Mouse (Mus musculus): ENCODE results near the gene Utp14b. TPM values are rescaled to one million over a fixed set of nuclear protein-coding genes. Genes with fewer than 3 reads are reported as not detected.

The Utp14b gene
- polyA plus RNA-seq, 1 experiment from 2014 or later: 5.4 TPM

DNA sequence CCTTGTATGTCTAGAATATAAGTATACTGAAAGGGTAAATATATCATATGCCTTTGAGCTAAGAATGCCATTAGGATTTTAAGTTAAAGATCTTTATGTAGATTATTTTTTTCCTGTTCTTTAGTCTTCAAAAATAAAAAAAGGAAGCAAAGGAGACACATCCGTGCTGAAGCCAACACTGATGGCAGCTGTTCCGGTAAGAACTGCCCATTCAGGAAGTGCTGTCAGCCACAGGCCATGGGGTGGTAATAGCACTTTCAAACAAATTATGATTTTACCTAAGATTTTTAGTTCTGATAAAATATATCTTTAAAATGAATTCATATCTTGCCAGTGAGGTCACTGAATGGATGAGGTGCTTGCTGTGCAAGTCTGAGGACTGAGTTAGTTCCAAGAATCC, 38.5 kb downstream of the Utp14b start:
- peaks cover 12% of the 10 kb centered on the region for H3K36me3 ChIP-seq (ENCODE audit: control insufficient read depth, insufficient read depth, low read length)
- DNase-seq (ENCODE audit: low spot score) (no peak), ATAC-seq (ENCODE audit: insufficient number of reproducible peaks, low FRiP score, low TSS enrichment, low read depth) (no peak)
- H3K27me3 ChIP-seq (ENCODE audit: control insufficient read depth, insufficient read depth, low read length): no peaks in the 10 kb centered on the region
- no peak overlapping the region for H3K4me2 ChIP-seq (ENCODE audit: low read depth, severe bottlenecking)
- H3K4me3 ChIP-seq (ENCODE audit: low read depth, low read length): no peak overlapping the region
- H3K9me3 ChIP-seq (ENCODE audit: control insufficient read depth, low read length): no peaks in the 10 kb centered on the region
- H3K4me1 ChIP-seq (ENCODE audit: control insufficient read depth, insufficient read depth, low read length): no peaks in the 10 kb centered on the region
- H3K9ac ChIP-seq (ENCODE audit: low read length): no peak overlapping the region
- 92% methylated on average over 2 of the region's 2 CpGs for WGBS
- H3K27ac ChIP-seq (replicated peaks; ENCODE audit: low read depth, low read length): no peak overlapping the region

DNA sequence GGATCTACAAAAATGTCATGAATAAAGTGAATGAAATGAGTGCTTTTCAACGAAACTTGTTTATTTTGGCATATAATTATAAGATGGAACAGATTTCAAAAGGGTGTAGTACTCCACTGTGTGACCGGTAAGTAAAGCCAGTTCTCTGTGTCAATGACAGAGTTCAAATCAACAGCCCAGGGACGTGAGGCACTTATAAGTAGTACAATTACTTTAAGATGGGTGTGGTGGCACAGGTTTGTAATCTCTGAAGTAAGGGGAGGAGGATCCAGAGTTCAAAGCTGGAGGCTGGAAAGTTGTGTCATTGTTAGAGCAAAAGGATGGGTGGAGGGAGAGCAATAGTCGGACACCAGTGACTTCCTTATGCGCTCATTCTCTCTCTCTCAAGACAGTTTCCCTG, 39.1 kb downstream of the Utp14b start:
- WGBS: 94% methylated on average over 5 of the region's 5 CpGs
- peaks cover 14% of the 10 kb centered on the region for H3K36me3 ChIP-seq (ENCODE audit: control insufficient read depth, insufficient read depth, low read length)
- ATAC-seq (ENCODE audit: insufficient number of reproducible peaks, low FRiP score, low TSS enrichment, low read depth) (no peak), DNase-seq (ENCODE audit: low spot score) (no peak)
- H3K9ac ChIP-seq (ENCODE audit: low read length): no peak overlapping the region
- H3K4me3 ChIP-seq (ENCODE audit: low read depth, low read length): no peak overlapping the region
- no peaks in the 10 kb centered on the region for H3K9me3 ChIP-seq (ENCODE audit: control insufficient read depth, low read length)
- H3K27me3 ChIP-seq (ENCODE audit: control insufficient read depth, insufficient read depth, low read length): no peaks in the 10 kb centered on the region
- H3K4me1 ChIP-seq (ENCODE audit: control insufficient read depth, insufficient read depth, low read length): no peaks in the 10 kb centered on the region
- H3K4me2 ChIP-seq (ENCODE audit: low read depth, severe bottlenecking): no peak overlapping the region
- no peak overlapping the region for H3K27ac ChIP-seq (replicated peaks; ENCODE audit: low read depth, low read length)

DNA sequence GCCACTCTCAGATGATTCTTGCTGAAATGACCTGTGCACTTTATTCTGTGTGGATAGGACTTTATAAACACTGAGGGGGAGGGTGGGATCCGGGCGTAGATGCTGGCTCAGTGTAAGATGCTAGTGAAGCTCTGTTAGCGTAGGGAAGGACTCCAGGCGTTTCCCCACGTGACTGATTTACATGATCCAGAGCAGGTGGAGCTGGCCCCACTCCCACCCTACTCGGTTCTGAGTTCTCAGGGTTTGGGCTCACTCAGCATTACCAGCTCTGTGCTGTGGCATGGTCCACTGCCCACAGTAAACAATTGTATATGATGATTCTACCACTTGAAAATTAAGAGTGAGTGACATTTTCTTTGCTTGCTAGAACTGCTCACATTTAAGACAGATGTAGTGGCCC, 40.3 kb downstream of the Utp14b start:
- DNase-seq (ENCODE audit: low spot score): no peak
- no peak overlapping the region for H3K4me3 ChIP-seq (ENCODE audit: low read depth, low read length)
- no peaks in the 10 kb centered on the region for H3K9me3 ChIP-seq (ENCODE audit: control insufficient read depth, low read length)
- H3K36me3 ChIP-seq (ENCODE audit: control insufficient read depth, insufficient read depth, low read length): peaks cover 14% of the 10 kb centered on the region
- H3K9ac ChIP-seq (ENCODE audit: low read length): no peak overlapping the region
- no peak for ATAC-seq (ENCODE audit: insufficient number of reproducible peaks, low FRiP score, low TSS enrichment, low read depth)
- H3K27me3 ChIP-seq (ENCODE audit: control insufficient read depth, insufficient read depth, low read length): no peaks in the 10 kb centered on the region
- H3K4me1 ChIP-seq (ENCODE audit: control insufficient read depth, insufficient read depth, low read length): no peaks in the 10 kb centered on the region
- H3K4me2 ChIP-seq (ENCODE audit: low read depth, severe bottlenecking): no peak overlapping the region
- 81% methylated on average over 6 of the region's 6 CpGs for WGBS
- no peak overlapping the region for H3K27ac ChIP-seq (replicated peaks; ENCODE audit: low read depth, low read length)

DNA sequence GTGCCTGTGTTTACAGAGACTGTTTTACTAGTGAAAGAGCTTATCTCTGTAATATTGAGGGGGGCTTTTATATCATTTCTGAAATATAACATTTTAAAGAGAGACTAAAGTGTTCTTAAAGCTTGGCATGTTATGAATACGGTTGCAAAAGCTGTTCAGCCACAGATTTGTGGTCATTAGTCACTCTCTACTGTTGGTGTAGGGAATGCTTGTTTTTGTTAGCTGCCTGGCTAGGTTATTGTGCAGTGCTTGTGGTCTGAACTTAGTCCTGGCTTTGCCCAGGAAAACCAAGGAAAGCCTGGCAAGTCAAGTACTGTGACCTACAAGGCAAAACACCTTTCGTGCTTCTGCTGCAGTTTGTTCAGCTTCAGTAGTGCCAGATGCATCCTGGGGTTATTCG, 43.9 kb downstream of the Utp14b start:
- ATAC-seq (ENCODE audit: insufficient number of reproducible peaks, low FRiP score, low TSS enrichment, low read depth): no peak
- no peaks in the 10 kb centered on the region for H3K4me1 ChIP-seq (ENCODE audit: control insufficient read depth, insufficient read depth, low read length)
- H3K9ac ChIP-seq (ENCODE audit: low read length): no peak overlapping the region
- H3K9me3 ChIP-seq (ENCODE audit: control insufficient read depth, low read length): no peaks in the 10 kb centered on the region
- DNase-seq (ENCODE audit: low spot score): no peak
- WGBS: 91% methylated on average over 3 of the region's 3 CpGs
- no peak overlapping the region for H3K27ac ChIP-seq (replicated peaks; ENCODE audit: low read depth, low read length)
- peaks cover 18% of the 10 kb centered on the region for H3K36me3 ChIP-seq (ENCODE audit: control insufficient read depth, insufficient read depth, low read length)
- no peak overlapping the region for H3K4me3 ChIP-seq (ENCODE audit: low read depth, low read length)
- no peaks in the 10 kb centered on the region for H3K27me3 ChIP-seq (ENCODE audit: control insufficient read depth, insufficient read depth, low read length)
- H3K4me2 ChIP-seq (ENCODE audit: low read depth, severe bottlenecking): no peak overlapping the region

DNA sequence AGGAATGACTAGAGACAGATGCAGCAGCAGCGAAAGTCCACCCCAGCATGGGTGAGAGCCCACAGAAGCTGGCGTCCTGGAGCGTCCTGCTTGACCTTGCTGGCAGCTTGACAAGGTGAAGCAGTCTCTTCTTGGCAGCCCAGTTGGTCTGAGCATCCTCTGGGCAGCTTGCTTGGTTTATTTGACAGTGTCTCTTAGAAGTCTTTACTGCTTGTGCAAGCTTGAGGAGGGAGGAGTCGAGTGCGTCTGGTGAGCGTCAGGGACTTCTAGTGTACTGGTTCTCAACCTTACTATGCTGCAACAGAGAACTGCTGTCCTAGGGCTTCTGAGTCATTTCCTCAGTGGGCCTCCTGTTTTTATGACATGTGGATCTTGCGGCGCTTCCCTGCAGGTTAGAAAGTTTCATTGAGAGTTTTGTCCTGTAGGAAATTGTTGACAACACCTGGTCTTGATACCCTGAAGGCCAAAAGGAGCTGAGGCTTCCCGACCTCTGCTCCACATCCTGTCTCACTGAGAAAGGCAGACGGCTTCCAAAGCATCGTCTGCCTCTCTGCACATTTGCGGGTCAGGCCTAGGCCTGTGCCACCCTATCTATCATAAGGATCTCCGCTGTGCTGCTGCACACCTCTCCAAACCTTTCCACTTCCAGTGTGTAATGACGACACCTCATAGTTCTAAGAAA, 44.6 kb downstream of the Utp14b start:
- DNase-seq (ENCODE audit: low spot score): no peak

DNA sequence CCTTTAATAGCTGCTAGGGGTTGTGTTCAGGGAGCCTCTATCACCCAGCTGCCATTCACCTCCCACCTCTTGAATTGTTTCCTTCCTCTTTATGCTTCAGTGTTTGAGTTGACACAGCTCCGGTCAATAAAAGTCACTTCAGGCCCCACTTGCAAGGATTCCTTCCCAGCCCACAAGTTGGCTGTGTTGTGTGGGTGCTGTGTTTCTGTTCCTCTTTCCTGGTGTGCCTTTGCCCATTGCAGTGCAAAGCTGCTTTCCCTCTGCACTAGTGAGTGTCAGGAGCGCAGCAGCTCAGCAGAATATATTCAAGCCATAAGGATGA, 45.1 kb downstream of the Utp14b start:
- DNase-seq (ENCODE audit: low spot score): no peak
- H3K4me2 ChIP-seq (ENCODE audit: low read depth, severe bottlenecking): no peak overlapping the region

More for the DNA sequence above, 44.6 kb downstream of the Utp14b start:
- no peak overlapping the region for H3K27ac ChIP-seq (replicated peaks; ENCODE audit: low read depth, low read length)
- ATAC-seq (ENCODE audit: insufficient number of reproducible peaks, low FRiP score, low TSS enrichment, low read depth): no peak
- 69% methylated on average over 14 of the region's 14 CpGs for WGBS
- no peaks in the 10 kb centered on the region for H3K27me3 ChIP-seq (ENCODE audit: control insufficient read depth, insufficient read depth, low read length)
- no peaks in the 10 kb centered on the region for H3K9me3 ChIP-seq (ENCODE audit: control insufficient read depth, low read length)
- no peak overlapping the region for H3K4me3 ChIP-seq (ENCODE audit: low read depth, low read length)
- H3K36me3 ChIP-seq (ENCODE audit: control insufficient read depth, insufficient read depth, low read length): peaks cover 18% of the 10 kb centered on the region
- no peak overlapping the region for H3K4me2 ChIP-seq (ENCODE audit: low read depth, severe bottlenecking)
- H3K4me1 ChIP-seq (ENCODE audit: control insufficient read depth, insufficient read depth, low read length): no peaks in the 10 kb centered on the region
- no peak overlapping the region for H3K9ac ChIP-seq (ENCODE audit: low read length)

DNA sequence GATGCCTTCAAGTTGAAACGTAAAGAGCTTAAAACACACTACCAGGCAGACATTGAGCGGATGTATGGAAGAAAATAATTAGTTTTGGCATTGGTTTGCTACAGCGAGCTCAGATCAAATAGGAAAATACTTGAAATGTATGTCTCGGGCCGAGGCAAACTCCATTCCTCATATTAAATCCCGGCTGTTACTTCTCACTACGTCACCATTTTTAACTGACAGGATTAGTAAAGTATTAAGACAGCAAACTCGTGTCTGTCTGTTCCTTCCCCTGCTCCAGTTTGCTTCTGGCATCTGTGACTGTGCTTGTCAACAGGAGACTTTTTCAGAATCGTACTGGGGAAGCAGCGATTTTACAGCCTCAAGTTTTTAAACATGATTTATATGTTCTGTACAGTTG, 48.5 kb downstream of the Utp14b start:
- ATAC-seq (ENCODE audit: insufficient number of reproducible peaks, low FRiP score, low TSS enrichment, low read depth) (no peak), DNase-seq (ENCODE audit: low spot score) (no peak)
- WGBS: 89% methylated on average over 10 of the region's 10 CpGs
- Histone ChIP-seq H3K27ac (replicated peaks; ENCODE audit: low read depth, low read length) (no peak overlapping the region), H3K4me2 (ENCODE audit: low read depth, severe bottlenecking) (no peak overlapping the region), H3K36me3 (ENCODE audit: control insufficient read depth, insufficient read depth, low read length) (peaks cover 8% of the 10 kb centered on the region; the same call in 1 of the 2 replicates), H3K9me3 (ENCODE audit: control insufficient read depth, low read length) (no peaks in the 10 kb centered on the region), H3K4me3 (ENCODE audit: low read depth, low read length) (no peak overlapping the region), H3K9ac (ENCODE audit: low read length) (no peak overlapping the region), H3K27me3 (ENCODE audit: control insufficient read depth, insufficient read depth, low read length) (no peaks in the 10 kb centered on the region), H3K4me1 (ENCODE audit: control insufficient read depth, insufficient read depth, low read length) (no peaks in the 10 kb centered on the region)

More for the DNA sequence above, 45.1 kb downstream of the Utp14b start:
- H3K4me1 ChIP-seq (ENCODE audit: control insufficient read depth, insufficient read depth, low read length): no peaks in the 10 kb centered on the region
- 81% methylated on average over 2 of the region's 2 CpGs for WGBS
- H3K4me3 ChIP-seq (ENCODE audit: low read depth, low read length): no peak overlapping the region
- H3K27ac ChIP-seq (replicated peaks; ENCODE audit: low read depth, low read length): no peak overlapping the region
- ATAC-seq (ENCODE audit: insufficient number of reproducible peaks, low FRiP score, low TSS enrichment, low read depth): no peak
- H3K9me3 ChIP-seq (ENCODE audit: control insufficient read depth, low read length): no peaks in the 10 kb centered on the region
- H3K27me3 ChIP-seq (ENCODE audit: control insufficient read depth, insufficient read depth, low read length): no peaks in the 10 kb centered on the region
- peaks cover 18% of the 10 kb centered on the region for H3K36me3 ChIP-seq (ENCODE audit: control insufficient read depth, insufficient read depth, low read length)
- no peak overlapping the region for H3K9ac ChIP-seq (ENCODE audit: low read length)

DNA sequence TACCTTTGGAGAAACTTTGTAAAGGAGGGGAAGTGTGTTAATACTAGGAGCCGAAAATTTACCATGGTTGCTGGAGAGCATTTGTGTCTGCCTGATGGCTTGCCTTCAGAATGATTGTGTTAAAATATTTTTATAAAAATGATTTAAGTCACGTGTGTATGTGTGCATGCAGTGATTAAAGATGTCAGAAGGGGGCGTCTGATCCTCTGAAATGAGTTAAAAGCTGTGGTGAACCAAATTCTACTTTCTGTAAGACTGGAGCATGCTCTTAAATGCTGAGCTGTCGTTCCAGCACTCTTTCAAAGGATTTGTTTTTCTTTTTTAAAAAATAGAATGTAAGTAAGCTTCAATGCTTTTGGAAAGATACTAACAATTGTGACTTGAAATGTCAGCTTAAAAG, 49.4 kb downstream of the Utp14b start:
- DNase-seq (ENCODE audit: low spot score) (no peak), ATAC-seq (ENCODE audit: insufficient number of reproducible peaks, low FRiP score, low TSS enrichment, low read depth) (no peak)
- Histone ChIP-seq H3K27ac (replicated peaks; ENCODE audit: low read depth, low read length) (no peak overlapping the region), H3K27me3 (ENCODE audit: control insufficient read depth, insufficient read depth, low read length) (no peaks in the 10 kb centered on the region), H3K4me1 (ENCODE audit: control insufficient read depth, insufficient read depth, low read length) (no peaks in the 10 kb centered on the region), H3K4me3 (ENCODE audit: low read depth, low read length) (no peak overlapping the region), H3K9ac (ENCODE audit: low read length) (no peak overlapping the region), H3K4me2 (ENCODE audit: low read depth, severe bottlenecking) (no peak overlapping the region), H3K9me3 (ENCODE audit: control insufficient read depth, low read length) (no peaks in the 10 kb centered on the region), H3K36me3 (ENCODE audit: control insufficient read depth, insufficient read depth, low read length) (peaks cover 6% of the 10 kb centered on the region; the same call in 1 of the 2 replicates)
- WGBS: 68% methylated on average over 4 of the region's 4 CpGs

DNA sequence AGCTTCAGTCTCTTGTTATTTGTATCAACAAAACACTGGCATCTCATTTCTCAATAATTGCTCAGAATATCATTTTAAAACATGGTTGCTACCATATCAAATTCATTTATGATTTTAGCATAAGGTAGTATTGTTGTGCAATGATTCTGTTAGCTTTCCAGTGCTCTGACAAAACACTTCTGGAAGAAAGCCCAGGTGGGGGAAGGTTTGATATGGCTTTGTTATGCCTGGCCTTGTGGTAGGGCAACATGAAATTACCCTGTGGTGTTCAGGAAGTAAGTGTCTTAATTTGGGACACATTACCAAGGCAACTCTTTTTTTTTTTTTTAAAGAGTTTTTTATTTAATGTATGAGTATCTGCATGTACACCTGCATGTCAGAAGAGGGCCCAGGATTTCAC, 52.2 kb downstream of the Utp14b start:
- no peak overlapping the region for H3K27ac ChIP-seq (replicated peaks; ENCODE audit: low read depth, low read length)
- no peaks in the 10 kb centered on the region for H3K9me3 ChIP-seq (ENCODE audit: control insufficient read depth, low read length)
- DNase-seq (ENCODE audit: low spot score) (no peak), ATAC-seq (ENCODE audit: insufficient number of reproducible peaks, low FRiP score, low TSS enrichment, low read depth) (no peak)
- H3K4me2 ChIP-seq (ENCODE audit: low read depth, severe bottlenecking): no peak overlapping the region
- no peaks in the 10 kb centered on the region for H3K4me1 ChIP-seq (ENCODE audit: control insufficient read depth, insufficient read depth, low read length)
- H3K9ac ChIP-seq (ENCODE audit: low read length): no peak overlapping the region
- H3K4me3 ChIP-seq (ENCODE audit: low read depth, low read length): no peak overlapping the region
- H3K27me3 ChIP-seq (ENCODE audit: control insufficient read depth, insufficient read depth, low read length): no peaks in the 10 kb centered on the region
- no peaks in the 10 kb centered on the region for H3K36me3 ChIP-seq (ENCODE audit: control insufficient read depth, insufficient read depth, low read length)

Data from limb, embryonic 11.5 days (tissue).